Mouse (Mus musculus): ENCODE data around the gene Mtus2.

Gene Mtus2

DNA sequence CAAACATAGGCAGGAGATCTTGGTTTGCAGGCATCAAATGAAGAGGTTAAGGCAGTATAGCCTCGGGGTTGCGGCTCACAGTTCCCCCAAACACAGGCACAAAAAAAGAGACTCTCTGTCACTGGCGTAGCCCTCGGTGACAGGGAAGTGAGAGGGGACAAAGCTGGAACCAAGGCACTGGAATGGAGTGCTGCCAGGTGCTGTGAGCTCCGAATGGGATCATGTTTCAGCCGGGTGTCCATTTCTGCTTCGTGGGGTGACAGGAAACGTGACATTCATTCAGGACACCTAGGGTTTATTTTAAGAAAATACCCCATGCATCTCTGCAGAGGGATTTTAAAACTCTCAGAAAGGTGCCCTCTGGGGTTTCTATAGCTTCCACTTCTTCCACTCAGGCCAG is 397.4 kb downstream of the Mtus2 start:
- no peak for DNase-seq

DNA sequence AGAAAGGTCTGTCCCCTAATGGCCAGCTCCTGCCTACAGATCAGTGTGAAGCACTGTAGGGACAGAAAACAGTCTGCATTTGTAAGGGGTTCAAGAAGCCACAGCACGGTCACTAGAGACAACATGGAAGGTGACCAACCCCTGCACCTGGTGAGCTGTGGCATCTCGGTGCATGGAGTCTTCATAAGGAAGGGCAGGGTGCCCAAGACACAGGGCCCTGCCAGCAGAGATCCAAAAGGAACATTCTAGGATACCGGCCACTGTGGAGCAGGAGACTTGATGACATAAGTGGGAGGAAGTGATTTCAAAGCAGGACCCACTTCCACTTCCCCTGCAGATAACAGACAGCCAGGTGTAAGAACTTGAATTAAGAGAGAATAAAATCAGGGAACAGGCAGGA is 398.7 kb downstream of the Mtus2 start:
- DNase-seq: no peak

- DNase-seq: no peak
These were observed 400.0 kb downstream of the Mtus2 start for GRCm38 (mm10) chr5:148357168-148357567.

DNA sequence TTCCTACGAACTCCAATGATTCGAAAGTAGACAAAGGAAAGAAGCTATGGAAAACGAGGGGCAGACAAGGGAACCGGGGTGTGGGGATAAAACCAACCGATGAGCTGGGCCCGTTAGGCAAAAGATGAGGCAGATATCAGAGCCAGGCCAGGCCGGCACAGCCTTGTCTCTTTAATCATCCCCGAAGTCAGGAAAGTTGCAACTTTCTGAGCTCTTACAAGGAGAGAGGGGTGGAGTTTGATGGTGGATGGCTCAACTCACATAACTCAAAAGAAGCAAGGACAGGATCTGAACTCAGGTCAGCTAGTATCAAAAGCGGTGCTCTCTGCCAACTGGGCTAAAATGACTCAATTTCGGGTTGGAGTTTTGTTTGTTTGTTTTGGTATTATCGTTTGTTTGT is 402.0 kb downstream of the Mtus2 start:
- no peak for DNase-seq

DNA sequence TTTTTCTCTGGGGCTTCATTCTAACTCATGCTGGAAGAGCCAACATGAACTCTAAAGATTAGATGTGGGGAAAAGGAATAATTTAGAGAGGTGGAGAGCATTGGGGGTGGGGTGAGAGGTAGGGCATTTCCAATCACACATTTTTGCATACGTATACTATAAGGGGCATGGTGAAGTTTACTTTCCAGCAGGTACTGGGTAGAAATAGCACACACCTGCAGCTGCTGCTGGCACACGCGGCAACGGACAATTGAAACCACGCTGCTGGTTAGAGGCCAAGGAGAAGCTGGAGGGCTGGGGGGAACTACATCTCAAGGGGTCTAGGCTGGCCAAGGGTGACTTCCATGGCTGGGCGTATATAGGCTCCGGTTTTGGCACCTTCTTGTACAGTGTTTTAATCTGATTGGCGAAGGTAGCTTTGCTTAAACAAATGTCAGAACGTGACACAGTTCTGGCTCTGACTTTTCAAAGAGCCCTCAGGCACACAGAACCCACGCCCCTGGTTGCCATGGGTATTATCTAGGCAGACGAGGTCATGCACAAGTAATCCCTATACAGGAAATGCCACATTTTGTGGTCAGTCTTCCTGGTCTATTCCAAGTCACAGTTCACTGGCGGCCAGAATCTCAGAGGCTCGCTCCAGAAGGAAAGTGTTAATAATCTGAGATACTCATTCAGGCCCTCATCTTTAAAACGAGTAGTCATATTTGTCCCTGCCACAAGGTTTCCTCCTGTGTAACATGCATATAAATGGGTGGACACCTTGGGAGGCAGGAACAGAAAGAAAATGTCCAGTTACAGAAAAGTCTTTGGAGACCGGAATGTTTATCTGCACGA is 404.0 kb downstream of the Mtus2 start:
- no peak for DNase-seq

DNA sequence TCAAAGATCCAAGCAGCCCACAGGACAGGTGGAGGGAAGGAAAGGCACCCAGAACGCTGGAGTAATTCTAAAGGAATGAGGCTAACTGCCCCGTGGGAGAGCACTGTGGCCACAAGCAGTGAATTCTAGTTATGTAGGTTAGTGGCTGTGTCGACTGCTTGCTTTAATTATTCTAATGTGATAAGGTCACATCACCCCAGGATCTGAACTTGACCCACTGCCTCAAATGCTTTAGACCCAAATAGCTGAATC is 404.6 kb downstream of the Mtus2 start:
- no peak for DNase-seq

DNA sequence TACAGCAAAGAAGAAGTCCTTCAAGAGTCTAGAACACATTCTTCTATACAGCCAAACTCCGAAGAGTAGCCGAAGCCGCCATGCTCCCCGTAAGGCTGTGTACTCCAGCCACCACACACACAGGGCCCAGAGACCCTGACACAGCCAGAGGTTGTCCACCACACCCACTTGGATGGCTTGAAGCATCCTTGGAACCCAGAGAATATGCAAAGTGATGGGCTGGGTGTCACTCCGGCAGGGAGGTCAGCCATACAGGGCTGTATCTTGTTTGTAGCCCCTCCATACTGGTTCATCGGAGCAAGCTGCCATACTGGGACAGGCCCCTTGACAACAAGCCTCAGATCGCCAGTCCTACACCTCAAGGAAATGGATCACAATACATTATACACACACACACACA is 405.2 kb downstream of the Mtus2 start:
- DNase-seq: no peak

DNA sequence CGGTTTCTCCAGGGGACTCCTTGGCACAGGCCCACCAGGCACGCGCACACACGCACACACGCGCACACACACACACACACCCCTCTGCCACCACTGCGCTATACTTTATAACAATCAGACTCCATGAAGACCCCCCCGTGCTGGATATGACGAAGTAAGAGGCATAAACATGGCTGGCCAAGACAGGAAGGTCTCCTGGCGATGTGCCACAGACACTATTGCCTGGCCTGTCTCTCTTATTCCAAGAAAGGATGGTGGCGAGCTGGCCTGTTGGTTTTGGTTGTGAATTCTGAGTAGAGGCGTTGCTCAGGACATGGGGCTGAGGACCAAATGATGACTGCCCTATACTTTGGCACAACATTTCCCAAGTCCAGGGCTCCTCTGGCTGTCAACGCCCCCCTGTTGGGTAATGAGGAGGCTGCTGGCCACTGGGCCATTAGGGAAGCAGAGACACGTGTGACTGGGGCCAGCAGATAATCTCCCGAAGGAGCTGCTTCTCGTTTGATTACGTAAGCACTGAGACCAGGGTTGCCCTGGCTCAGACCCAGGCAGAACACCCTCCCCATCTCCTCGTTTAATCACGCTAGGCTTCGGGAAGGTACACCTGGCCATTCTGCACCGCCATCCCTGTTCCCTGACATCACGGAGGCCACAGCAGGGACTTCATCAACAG is 406.5 kb downstream of the Mtus2 start:
- DNase-seq: no peak

Measured in right cerebral cortex, adult 18-20 months (tissue).